Mouse (Mus musculus): ENCODE data around the gene Slc15a5. TPM values are rescaled to one million over a fixed set of nuclear protein-coding genes. Genes with fewer than 3 reads are reported as not detected.

Slc15a5 gene
- total RNA-seq, 4 experiments from 2014 or later, result 0.49 to 6.2 (median 1.2) TPM; not detected in 1

GRCm38 (mm10) chr6:138054956-138055355, 24.8 kb downstream of the Slc15a5 start:
- no peak for DNase-seq

- DNase-seq, result no peak
Observed at GRCm38 (mm10) chr6:138054166-138054565, 25.6 kb downstream of the Slc15a5 start.

GRCm38 (mm10) chr6:138053686-138054085, 26.0 kb downstream of the Slc15a5 start:
- no peak for DNase-seq

GRCm38 (mm10) chr6:138045364-138045763, 34.4 kb downstream of the Slc15a5 start:
- DNase-seq, result no peak

- DNase-seq, result no peak
Observed at GRCm38 (mm10) chr6:138042891-138043290, 36.8 kb downstream of the Slc15a5 start.

GRCm38 (mm10) chr6:138041865-138042264, 37.9 kb downstream of the Slc15a5 start:
- no peak for DNase-seq

DNA sequence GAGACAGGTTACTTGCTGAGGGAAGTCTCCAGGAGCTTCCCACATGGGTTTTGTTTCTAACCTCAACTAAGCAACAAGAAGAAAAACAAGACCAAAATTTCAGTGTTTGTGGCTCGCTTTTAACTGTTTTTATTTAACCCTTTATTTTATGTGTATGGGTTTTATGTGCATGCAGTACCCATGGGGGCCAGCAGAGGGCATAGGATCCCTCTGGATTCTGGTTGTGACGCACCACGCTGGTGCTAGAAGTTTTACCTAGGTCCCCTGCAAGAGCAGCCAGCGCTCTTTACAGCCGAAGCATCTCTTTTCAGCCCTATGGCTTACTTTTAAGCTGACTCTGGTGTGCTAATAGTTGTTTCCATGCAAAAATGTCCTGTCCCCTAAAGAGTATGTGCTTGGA, 42.1 kb downstream of the Slc15a5 start:
- DNase-seq, result no peak

GRCm38 (mm10) chr6:138036891-138037290, 42.8 kb downstream of the Slc15a5 start:
- DNase-seq, result no peak

- DNase-seq, result no peak
Observed at GRCm38 (mm10) chr6:138016898-138017297, 62.8 kb downstream of the Slc15a5 start.

GRCm38 (mm10) chr6:138014976-138015674, 64.6 kb downstream of the Slc15a5 start:
- DNase-seq, result no peak

GRCm38 (mm10) chr6:138011955-138012354, 67.8 kb downstream of the Slc15a5 start:
- DNase-seq, result no peak

DNA sequence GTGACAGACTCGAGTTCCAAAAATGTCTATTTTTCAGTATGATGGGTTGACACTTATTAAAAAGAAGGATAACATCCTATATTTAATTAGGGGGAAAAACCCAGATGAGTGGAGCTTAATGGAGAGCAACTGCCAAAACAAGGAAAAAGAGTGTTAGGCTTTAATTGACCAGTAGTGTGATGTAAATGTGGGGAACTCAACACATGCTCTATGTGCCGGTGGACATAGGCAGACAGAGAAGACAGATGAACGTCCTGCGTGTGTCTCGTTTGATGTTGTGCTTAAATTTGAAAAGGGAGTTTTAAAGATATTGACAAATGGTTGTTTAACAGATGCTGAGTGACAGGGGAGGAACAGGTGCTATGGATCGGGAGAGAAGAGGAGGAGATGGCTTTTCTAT, 72.0 kb downstream of the Slc15a5 start:
- DNase-seq, result no peak

- DNase-seq, result no peak
Observed at GRCm38 (mm10) chr6:138006525-138007251, 73.0 kb downstream of the Slc15a5 start.

GRCm38 (mm10) chr6:137989853-137990252, 89.9 kb downstream of the Slc15a5 start:
- no peak for DNase-seq

GRCm38 (mm10) chr6:137985169-137985568, 94.5 kb downstream of the Slc15a5 start:
- DNase-seq, result no peak

GRCm38 (mm10) chr6:137982195-137982737, 97.5 kb downstream of the Slc15a5 start:
- no peak for DNase-seq

DNA sequence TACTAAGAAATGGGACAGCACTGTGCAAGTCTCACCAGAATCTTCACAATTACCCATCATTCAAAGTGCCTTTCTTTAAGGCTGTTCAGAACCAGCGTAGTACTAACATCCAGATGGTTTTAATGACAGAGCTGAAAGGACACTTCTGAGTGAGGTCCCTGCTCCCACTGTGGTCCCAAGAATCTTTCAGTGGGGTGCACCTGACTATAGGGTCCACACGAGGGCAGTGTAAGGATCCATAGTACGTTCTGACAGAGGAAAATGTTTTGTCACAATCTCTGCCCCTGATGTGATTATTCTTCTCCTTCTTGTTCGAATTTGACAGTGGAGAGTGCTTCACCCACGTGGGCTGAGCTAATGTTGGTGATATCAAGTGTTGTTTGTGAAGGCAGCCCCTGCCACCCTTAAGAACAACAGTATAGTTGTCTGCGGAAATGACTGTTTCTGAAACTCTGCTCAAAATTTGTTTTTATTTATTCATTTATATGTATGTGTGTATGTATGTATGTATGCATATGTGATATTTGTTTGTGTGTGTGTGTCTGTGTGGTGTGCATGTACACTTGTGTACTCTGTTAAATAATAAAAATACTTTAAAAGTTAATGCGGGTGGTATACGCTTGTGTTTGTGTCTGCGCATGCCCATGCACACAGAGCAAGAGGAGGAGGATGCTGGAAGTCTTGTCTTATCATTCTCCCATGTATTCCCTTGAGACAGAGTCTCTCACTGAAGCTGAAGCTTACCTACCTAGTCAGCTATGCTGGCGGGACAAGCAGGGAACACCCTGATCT, 98.6 kb downstream of the Slc15a5 start:
- DNase-seq, result no peak

DNA sequence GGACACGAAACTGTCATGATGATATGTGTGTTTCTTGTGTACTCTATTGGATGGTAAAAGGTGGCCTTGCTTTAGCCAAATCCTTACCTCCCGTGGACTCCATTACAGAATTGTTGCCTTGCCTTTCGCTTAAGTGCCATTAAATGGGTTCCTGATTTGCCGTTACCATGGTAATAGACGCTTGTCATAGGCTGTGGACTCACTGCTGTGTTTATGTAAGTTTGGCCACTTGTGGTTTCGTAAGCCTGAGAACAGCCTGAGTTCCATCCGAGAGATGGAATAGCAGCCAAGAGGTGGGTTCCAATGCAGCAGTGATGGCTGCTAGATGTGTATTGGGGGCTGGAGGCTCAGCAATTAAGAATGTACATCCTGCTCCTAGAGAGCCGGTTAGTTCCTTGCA, 99.3 kb downstream of the Slc15a5 start:
- no peak for DNase-seq

DNA sequence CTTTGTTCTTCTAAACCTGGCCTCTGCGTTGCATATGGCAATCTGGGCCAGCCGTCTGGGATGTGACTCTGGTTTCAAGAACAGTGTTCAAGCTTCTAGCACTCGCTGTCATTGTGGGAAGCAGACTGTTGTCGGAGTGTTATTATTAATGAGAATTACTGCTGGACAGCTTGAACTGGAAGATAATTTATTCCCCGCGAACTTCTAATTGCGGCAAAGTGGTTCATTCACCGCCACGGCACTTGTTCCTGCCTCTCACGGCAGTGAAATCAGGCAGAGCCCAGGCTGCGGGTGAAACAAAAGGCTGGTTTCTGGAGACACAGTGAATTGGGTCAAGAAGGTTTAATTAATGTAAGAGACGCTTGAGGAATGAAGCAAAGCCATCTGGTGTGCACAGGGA, 99.9 kb downstream of the Slc15a5 start:
- no peak for DNase-seq

DNA sequence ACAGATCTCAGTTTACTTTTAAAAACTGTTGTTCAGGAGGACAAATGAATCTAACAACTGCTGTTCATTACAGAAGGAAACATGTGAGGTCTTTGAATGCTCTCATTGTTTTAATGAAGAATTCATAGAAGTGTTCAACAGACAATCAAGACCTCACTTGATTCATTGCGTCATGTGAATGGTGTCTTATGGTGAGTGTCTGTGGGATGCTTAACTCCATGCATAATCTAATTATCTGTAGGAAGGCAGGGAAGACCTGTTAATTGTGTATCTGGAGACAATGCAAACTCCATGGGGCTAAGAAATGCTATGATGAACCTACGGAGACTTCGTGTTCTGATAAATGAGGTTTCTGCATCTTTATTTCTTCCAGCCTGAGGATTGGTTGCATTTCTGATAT, 103.7 kb downstream of the Slc15a5 start:
- DNase-seq, result no peak

DNA sequence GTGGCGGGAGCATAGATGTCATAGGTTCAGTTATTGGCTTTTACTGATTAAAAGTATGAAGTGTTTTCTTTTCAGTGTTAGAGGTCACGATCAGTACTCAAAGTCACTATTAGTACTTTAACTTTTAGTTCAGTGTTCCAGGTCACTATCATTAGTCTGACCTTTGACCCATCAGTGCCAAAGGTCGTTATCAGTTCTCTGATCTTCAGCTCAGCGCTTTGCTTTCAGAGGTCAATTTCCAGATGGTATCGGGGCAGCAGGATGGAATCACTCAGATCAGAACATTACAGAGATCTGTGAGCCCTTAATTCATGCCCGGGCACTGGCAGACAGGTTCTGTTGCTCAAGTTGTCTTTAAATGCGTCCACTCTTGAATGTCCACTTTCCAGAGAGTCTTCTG, 116.0 kb downstream of the Slc15a5 start:
- no peak for DNase-seq

DNA sequence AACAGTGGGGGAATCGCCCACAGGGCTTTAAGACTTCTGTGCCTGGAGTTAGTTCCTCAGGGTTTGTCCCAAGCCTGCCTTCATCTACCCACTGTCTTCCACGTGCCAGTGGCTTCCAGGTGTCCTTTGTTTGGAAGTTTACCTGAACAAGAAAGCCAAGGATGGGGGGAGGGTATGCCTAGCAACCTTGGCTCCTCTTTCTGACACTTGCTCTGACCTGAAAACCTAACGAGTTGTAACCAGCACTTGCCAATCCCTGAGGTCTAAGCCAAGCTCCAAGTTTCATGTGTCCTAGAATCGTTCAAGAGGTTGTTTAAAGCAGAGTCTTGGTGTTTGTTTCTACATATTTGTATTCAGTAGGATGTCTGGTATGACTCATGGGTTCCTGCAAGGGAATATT, 116.9 kb downstream of the Slc15a5 start:
- DNase-seq, result no peak

Measured in adrenal gland, adult 8-10 months (tissue).